Mouse (Mus musculus) inflammation-experienced regulatory T-cells, adult 16 weeks (primary cell): ENCODE data around the gene Borcs7. TPM values are rescaled to one million over a fixed set of nuclear protein-coding genes. Genes with fewer than 3 reads are reported as not detected.

Experiments
- polyA plus RNA-seq: library from polyadenylated mRNA; unstranded; fragments of 100-300 nt; shearing (Covaris generic); gene quantifications from one replicate; pipeline ENCODE4 v1.2.1, GENCODE M21; 2017

The Borcs7 gene
- 5.1 TPM for polyA plus RNA-seq

GRCm38 (mm10) chr19:46689460-46690372 is at the start of gene Borcs7:
TSS of gene Borcs7 (plus strand) at chr19:46689906.

DNA sequence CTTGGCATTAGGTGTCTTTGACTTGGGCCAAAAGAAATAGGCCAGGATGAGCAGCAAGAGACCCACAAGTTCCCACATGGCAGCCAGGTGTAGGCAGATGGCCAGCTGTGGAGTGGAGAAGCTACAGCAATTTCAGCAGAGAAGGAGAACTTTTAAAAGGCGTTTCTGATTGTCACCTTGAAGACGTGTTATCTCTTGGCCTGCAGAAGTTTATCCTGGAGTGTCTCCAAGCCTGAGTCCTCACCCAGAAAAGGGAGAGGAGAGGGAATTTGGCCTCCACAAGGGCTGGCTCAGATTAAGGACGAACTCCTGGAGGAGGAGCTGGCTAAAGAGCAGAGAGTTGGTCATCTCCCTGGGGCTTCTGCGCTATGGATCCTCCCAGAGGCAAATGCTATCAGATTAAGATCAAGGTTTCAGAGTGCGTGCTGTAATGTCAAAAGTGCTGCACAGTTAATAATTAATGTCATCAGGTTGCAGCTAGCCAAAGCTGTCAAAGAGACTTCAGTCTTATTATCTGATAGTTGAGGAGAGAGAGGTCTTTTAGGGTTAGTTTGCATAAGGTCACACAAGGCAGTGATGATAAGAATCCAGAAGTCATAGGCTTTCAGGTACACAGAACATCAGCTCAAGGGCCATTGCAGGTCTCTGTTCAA is 16.8 kb upstream of the Borcs7 start, which contains the start of gene Cyp17a1:
Gene Cyp17a1, minus strand, starts transcription at position 407 of the 653 bp plus-strand sequence.

DNA sequence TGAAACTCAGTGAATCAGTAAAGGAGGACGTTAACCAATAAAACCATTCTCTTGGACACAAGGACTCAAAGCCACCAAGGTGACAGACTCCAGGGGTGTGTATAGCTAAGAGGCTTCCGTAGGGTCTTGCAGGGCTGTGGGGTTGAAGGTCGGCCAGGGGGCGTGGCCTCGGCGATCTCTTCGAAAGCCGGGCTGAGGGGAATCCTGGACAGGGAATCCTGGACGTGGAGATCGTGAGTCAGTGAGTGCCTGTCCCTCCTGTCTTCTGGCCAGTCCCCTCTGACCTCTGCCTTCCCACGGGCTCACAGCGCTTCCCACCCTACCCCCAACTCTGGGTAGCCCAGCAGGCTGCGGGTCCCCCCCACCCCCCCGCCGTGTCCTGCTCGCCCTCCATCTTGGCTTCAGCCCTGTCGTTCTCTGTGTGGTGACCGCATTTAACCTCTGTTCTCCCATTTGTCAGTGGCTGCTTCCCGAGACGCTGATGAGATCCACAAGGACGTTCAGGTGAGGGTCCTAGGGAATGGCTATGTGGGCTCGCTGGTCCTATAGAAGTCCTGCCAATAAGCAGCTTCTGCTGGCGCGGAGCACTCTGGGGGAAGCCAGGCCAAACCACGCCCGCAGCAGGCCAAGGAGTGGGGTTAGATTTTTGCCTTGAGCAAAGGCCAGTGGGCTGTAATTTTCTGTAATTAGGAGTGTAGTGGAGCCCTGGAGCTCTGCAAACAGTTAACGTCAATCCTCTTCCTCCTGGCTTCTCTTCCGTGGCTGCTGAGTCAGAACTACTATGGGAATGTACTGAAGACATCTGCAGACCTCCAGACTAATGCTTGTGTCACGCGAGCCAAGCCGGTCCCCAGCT is 17.8 kb downstream of the Borcs7 start, which contains the start of gene As3mt:
Gene As3mt, plus strand, starts transcription at position 163 of the 856 bp plus-strand sequence.

Other genes starting within 250 kb of the Borcs7 start
- 37.0 TPM for gene Trim8, start 188.2 kb upstream of the Borcs7 start, polyA plus RNA-seq
- 27.7 TPM for gene Arl3, start 116.7 kb upstream of the Borcs7 start, polyA plus RNA-seq
- gene Sfxn2, start 116.5 kb upstream of the Borcs7 start, polyA plus RNA-seq = 16.3 TPM
- gene Wbp1l, start 90.8 kb upstream of the Borcs7 start, polyA plus RNA-seq = 78.1 TPM
- gene Cyp17a1, start 16.7 kb upstream of the Borcs7 start, polyA plus RNA-seq = not detected
- 13.8 TPM for gene As3mt, start 17.6 kb downstream of the Borcs7 start, polyA plus RNA-seq
- gene Cnnm2, start 71.7 kb downstream of the Borcs7 start, polyA plus RNA-seq = 1.9 TPM